Mouse (Mus musculus) CH12.LX (cell line): ENCODE data around the gene Pycr2. TPM values are rescaled to one million over a fixed set of nuclear protein-coding genes. Genes with fewer than 3 reads are reported as not detected.

Experiments used
- DNase-seq: peaks from one replicate; pipeline ENCODE4 v3.0.0-alpha.2; 2013; ENCODE audit errors: extremely low read depth
- H3K27ac ChIP-seq: 2 replicates; pipeline ENCODE4 v1.5.1; 2012; ENCODE audit warnings: low read depth, mild to moderate bottlenecking, control low read depth, moderate library complexity; ENCODE audit not compliant: insufficient read depth
- H3K27me3 ChIP-seq: replicated peaks from 2 replicates; pipeline ENCODE3; 2012; ENCODE audit warnings: inconsistent platforms
- H3K36me3 ChIP-seq, 2 experiments: replicated peaks in 1 of 2; 2 replicates each; pipeline versions ENCODE3 to v1.6.1; 2012; ENCODE audit warnings: inconsistent platforms in 1 of 2, low read length in 1 of 2, mild to moderate bottlenecking in 1 of 2, mixed read lengths in 1 of 2, moderate library complexity in 1 of 2; ENCODE audit not compliant: control insufficient read depth in 1 of 2, insufficient read depth in 1 of 2
- H3K4me1 ChIP-seq, 2 experiments: 2 replicates each; pipeline ENCODE4 v1.6.1; 2012; ENCODE audit warnings: inconsistent platforms in 1 of 2, moderate library complexity in 1 of 2; ENCODE audit not compliant: insufficient read depth in 2 of 2, control insufficient read depth in 1 of 2
- H3K4me2 ChIP-seq: 2 replicates; pipeline ENCODE4 v1.6.1; 2012; ENCODE audit warnings: low read depth, mild to moderate bottlenecking, control low read depth; ENCODE audit not compliant: poor library complexity, insufficient read depth, severe bottlenecking
- H3K4me3 ChIP-seq, 3 experiments: fragments of 150-350 bp in 1 of 3; sonication (generic) in 1 of 3; replicated peaks in 1 of 3; 2 replicates each; pipeline versions ENCODE3 to v1.5.1; 2011 to 2012; ENCODE audit warnings: low read depth in 2 of 3, low read length in 2 of 3, mild to moderate bottlenecking in 2 of 3, moderate library complexity in 2 of 3, control low read depth in 1 of 3, improper control_type of control experiment in 1 of 3, inconsistent platforms in 1 of 3, mixed read lengths in 1 of 3; ENCODE audit not compliant: poor library complexity in 1 of 3
- H3K79me2 ChIP-seq: replicated peaks from 2 replicates; pipeline ENCODE4 v1.6.1; 2012; ENCODE audit warnings: mild to moderate bottlenecking, moderate library complexity; ENCODE audit not compliant: control insufficient read depth, poor library complexity, insufficient read depth, severe bottlenecking; ENCODE audit errors: extremely low read depth
- H3K9ac ChIP-seq: 2 replicates; pipeline ENCODE4 v1.6.1; 2012; ENCODE audit warnings: low read depth, mild to moderate bottlenecking, control low read depth, moderate library complexity; ENCODE audit not compliant: insufficient read depth
- H3K9me3 ChIP-seq: replicated peaks from 2 replicates; pipeline ENCODE3; 2012; ENCODE audit warnings: low read length, inconsistent platforms, mixed read lengths
- BHLHE40 ChIP-seq: IDR thresholded peaks from 2 replicates; pipeline ENCODE4 v1.6.1; 2011; ENCODE audit warnings: mild to moderate bottlenecking, low read depth, low read length, improper control_type of control experiment
- CHD1 ChIP-seq: IDR thresholded peaks from 2 replicates; pipeline ENCODE4 v1.6.1; 2012; ENCODE audit warnings: low read depth, low read length, improper control_type of control experiment, inconsistent platforms
- CTCF ChIP-seq, 2 experiments: IDR thresholded peaks in 1 of 2; conservative IDR thresholded peaks in 1 of 2; 2 replicates each; pipeline ENCODE4 v1.5.1; 2011 to 2012; ENCODE audit warnings: low read depth in 2 of 2, low read length in 2 of 2, improper control_type of control experiment in 1 of 2, inconsistent platforms in 1 of 2, mild to moderate bottlenecking in 1 of 2, moderate library complexity in 1 of 2
- E2F4 ChIP-seq: IDR thresholded peaks from 2 replicates; pipeline ENCODE4 v1.6.1; 2011; ENCODE audit warnings: low read depth, low read length, improper control_type of control experiment; ENCODE audit not compliant: insufficient replicate concordance
- ELF1 ChIP-seq: IDR thresholded peaks from 2 replicates; pipeline ENCODE4 v1.6.1; 2014; ENCODE audit warnings: low read depth, mild to moderate bottlenecking, inconsistent platforms, low read length, improper control_type of control experiment
- HCFC1 ChIP-seq: IDR thresholded peaks from 2 replicates; pipeline ENCODE4 v1.6.1; 2012; ENCODE audit warnings: low read depth, mild to moderate bottlenecking, inconsistent platforms, low read length, improper control_type of control experiment
- IRF4 ChIP-seq: IDR thresholded peaks from 2 replicates; pipeline ENCODE4 v1.6.1; 2014; ENCODE audit warnings: low read depth, mild to moderate bottlenecking, inconsistent platforms, low read length, improper control_type of control experiment
- JUN ChIP-seq: IDR thresholded peaks from 2 replicates; pipeline ENCODE4 v1.6.1; 2011; ENCODE audit warnings: low read depth, mild to moderate bottlenecking, low read length, improper control_type of control experiment, moderate library complexity; ENCODE audit not compliant: insufficient read depth
- KAT2A ChIP-seq: IDR thresholded peaks from 2 replicates; pipeline ENCODE4 v1.6.1; 2012; ENCODE audit warnings: low read length, improper control_type of control experiment, inconsistent platforms; ENCODE audit not compliant: insufficient replicate concordance
- MAFK ChIP-seq: IDR thresholded peaks from 2 replicates; pipeline ENCODE4 v1.6.1; 2011; ENCODE audit warnings: low read length, improper control_type of control experiment; ENCODE audit not compliant: insufficient replicate concordance
- MAX ChIP-seq: IDR thresholded peaks from 2 replicates; pipeline ENCODE4 v1.6.1; 2011; ENCODE audit warnings: low read length, improper control_type of control experiment
- MAZ ChIP-seq: IDR thresholded peaks from 2 replicates; pipeline ENCODE4 v1.6.1; 2012; ENCODE audit warnings: low read depth, mild to moderate bottlenecking, inconsistent platforms, low read length, improper control_type of control experiment, moderate library complexity
- MEF2A ChIP-seq: IDR thresholded peaks from 2 replicates; pipeline ENCODE4 v1.6.1; 2014; ENCODE audit warnings: low read depth, mild to moderate bottlenecking, inconsistent platforms, low read length, improper control_type of control experiment, borderline replicate concordance
- MYC ChIP-seq: IDR thresholded peaks from 2 replicates; pipeline ENCODE4 v1.6.1; 2011; ENCODE audit warnings: low read depth, mild to moderate bottlenecking, improper control_type of control experiment, low read length
- NELFE ChIP-seq: IDR thresholded peaks from 2 replicates; pipeline ENCODE4 v1.6.1; 2011; ENCODE audit warnings: low read depth, low read length, improper control_type of control experiment
- PAX5 ChIP-seq: IDR thresholded peaks from 2 replicates; pipeline ENCODE4 v1.6.1; 2012; ENCODE audit warnings: low read length, inconsistent platforms, mixed read lengths
- POLR2AphosphoS2 ChIP-seq: IDR thresholded peaks from 2 replicates; pipeline ENCODE4 v1.6.1; 2011; ENCODE audit warnings: low read depth, low read length, improper control_type of control experiment
- RAD21 ChIP-seq: IDR thresholded peaks from 2 replicates; pipeline ENCODE4 v1.6.1; 2011; ENCODE audit warnings: low read depth, mild to moderate bottlenecking, low read length, improper control_type of control experiment, moderate library complexity
- RCOR1 ChIP-seq: conservative IDR thresholded peaks from 2 replicates; pipeline ENCODE4 v1.6.1; 2012; ENCODE audit warnings: low read depth, mild to moderate bottlenecking, inconsistent platforms, low read length, improper control_type of control experiment
- SMC3 ChIP-seq: IDR thresholded peaks from 2 replicates; pipeline ENCODE4 v1.6.1; 2011; ENCODE audit warnings: low read depth, low read length, improper control_type of control experiment
- TBP ChIP-seq: conservative IDR thresholded peaks from 2 replicates; pipeline ENCODE4 v1.6.1; 2011; ENCODE audit warnings: low read depth, low read length, improper control_type of control experiment
- TCF12 ChIP-seq: IDR thresholded peaks from 2 replicates; pipeline ENCODE4 v1.6.1; 2014; ENCODE audit warnings: low read depth, mild to moderate bottlenecking, inconsistent platforms, low read length, improper control_type of control experiment
- UBTF ChIP-seq: IDR thresholded peaks from 2 replicates; pipeline ENCODE4 v1.6.1; 2012; ENCODE audit warnings: low read depth, mild to moderate bottlenecking, inconsistent platforms, low read length, improper control_type of control experiment, moderate library complexity
- USF1 ChIP-seq: IDR thresholded peaks from 2 replicates; pipeline ENCODE4 v1.6.1; 2014; ENCODE audit warnings: low read depth, mild to moderate bottlenecking, inconsistent platforms, low read length, improper control_type of control experiment
- ZKSCAN1 ChIP-seq: IDR thresholded peaks from 2 replicates; pipeline ENCODE4 v1.6.1; 2012; ENCODE audit warnings: low read depth, inconsistent platforms, low read length, improper control_type of control experiment, borderline replicate concordance
- ZMIZ1 ChIP-seq: IDR thresholded peaks from 2 replicates; pipeline ENCODE4 v1.6.1; 2012; ENCODE audit warnings: low read depth, mild to moderate bottlenecking, inconsistent platforms, low read length, improper control_type of control experiment
- dilution Hi-C: fragments of 300-500 bp; cut with MboI; formaldehyde crosslinking; loops from 2 replicates; pipeline ENCODE4 v1.14.3; 2020; ENCODE audit warnings: low sequenced_read_pairs; ENCODE audit not compliant: extremely low pct_unique_long_range_greater_than_20kb, extremely low pct_ligation_motif_present
- in situ Hi-C: fragments of 300-500 bp; cut with MboI; formaldehyde crosslinking; loops from 3 replicates; pipeline ENCODE4 v1.14.3; 2019; ENCODE audit warnings: low sequenced_read_pairs, low pct_ligation_motif_present, low pct_unique_long_range_greater_than_20kb, mixed read lengths
- polyA plus RNA-seq: library from polyadenylated mRNA; unstranded; fragments of >175 nt; gene quantifications from 2 replicates; pipeline ENCODE4 v1.2.1, GENCODE M21; 2012; ENCODE audit warnings: low read depth; ENCODE audit not compliant: insufficient read length
- total RNA-seq, 2 experiments: library from RNA; depleted of rRNA; stranded (reverse); fragments of 300-350 nt in 1 of 2; fragments of >200 nt in 1 of 2; gene quantifications; 2 replicates each; pipeline ENCODE4 v1.2.3; 2012 to 2014

Pycr2 gene
- total and polyA plus RNA-seq, 3 experiments, result 73.0 to 131 (median 119) TPM

DNA sequence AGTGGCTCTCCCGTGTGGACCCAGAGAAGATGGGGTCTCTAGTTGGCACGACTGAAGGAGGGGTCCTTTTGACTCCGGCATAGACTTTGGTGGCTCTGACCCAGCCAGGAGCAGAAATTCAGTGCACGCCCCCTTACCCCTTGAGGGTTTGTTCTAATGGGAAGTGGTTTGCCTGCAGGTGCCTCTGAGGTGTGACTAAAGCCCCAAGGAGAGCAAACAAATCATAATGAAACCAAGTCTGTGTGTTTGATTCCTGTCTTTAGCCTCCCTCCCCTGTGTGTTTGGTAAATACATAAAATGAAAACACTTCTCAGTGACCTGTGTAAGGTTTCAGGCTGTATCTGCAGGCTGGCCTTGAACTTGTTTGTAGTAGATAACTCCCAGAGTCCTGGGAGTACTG lies 22.2 kb downstream of the Pycr2 start (continued):
- TF ChIP-seq MAX (0 out of 2 replicates have a peak, but pooled peaks have one; percentile 30), TBP (no peak), RCOR1 (peak; percentile 78; the same call in 1 of the 2 replicates), TCF12 (peak; percentile 68; the same call in 1 of the 2 replicates), E2F4 (no peak), UBTF (no peak), MAFK (no peak; the same call in 1 of the 2 replicates), USF1 (no peak), ZKSCAN1 (no peak), MEF2A (peak; percentile 49; the same call in 1 of the 2 replicates), CTCF (conservative IDR thresholded peaks at IDR 0.05 in 1 of 2, IDR thresholded peaks at IDR 0.05 in 1 of 2; ENCODE audit: low read depth in 2 of 2, low read length in 2 of 2) (no peak)

DNA sequence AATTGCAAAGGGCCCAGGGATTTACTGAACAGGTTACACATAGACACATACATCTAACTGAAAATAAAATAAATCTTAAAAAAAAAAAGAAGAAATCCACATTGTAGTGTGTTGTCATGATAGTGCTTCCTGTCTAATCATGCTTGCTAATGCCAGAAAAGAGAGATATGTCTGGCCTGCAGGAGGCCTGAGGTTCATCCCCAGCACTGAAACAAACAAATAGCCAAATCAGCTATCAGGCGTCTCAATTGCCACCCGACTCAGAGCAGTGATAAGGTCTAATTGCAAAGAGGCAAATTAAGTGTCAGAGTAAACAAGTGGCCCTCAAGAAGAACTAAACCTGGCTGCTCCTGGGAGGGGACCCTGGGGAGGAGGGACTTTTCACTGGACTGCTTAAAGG lies 25.5 kb downstream of the Pycr2 start:
- in situ Hi-C loops (no loop called here), dilution Hi-C loops (no loop called here)
- Histone ChIP-seq H3K79me2 (no peaks in the 10 kb centered on the region), H3K9ac (no peak overlapping the region), H3K27me3 (peaks cover 14% of the 10 kb centered on the region), H3K27ac (no peak overlapping the region), H3K9me3 (no peaks in the 10 kb centered on the region), H3K36me3 (no peaks in the 10 kb centered on the region), H3K4me3 (no peak overlapping the region), H3K4me1 (peaks cover 11 to 35% of the 10 kb centered on the region in 2 experiments), H3K4me2 (no peak overlapping the region)
- no peak for DNase-seq
- no peak for TF ChIP-seq MYC
- no peak for TF ChIP-seq MAFK
- no peak for TF ChIP-seq ZMIZ1
- TF ChIP-seq MAZ, result no peak

DNA sequence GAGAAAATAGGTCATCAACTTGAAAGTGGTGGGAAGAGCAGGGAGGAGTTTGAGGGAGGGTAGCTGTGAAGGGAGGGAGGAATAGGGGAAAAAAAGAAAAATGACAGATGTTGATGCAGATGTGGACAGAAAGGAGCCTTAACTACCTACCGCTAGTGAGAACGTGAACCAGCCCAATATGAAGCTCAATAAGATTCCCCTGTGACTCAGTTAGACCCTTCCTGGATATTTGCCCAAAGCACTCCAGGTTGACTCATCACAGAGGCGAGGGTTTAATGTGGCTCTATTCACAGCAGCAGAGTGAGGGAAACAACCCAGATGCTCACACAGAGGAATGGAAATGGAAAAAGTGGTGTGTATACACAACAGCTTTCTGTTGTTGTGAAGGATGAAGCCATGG lies 27.0 kb downstream of the Pycr2 start:
- H3K9me3 ChIP-seq, result no peaks in the 10 kb centered on the region
- H3K36me3 ChIP-seq, result no peaks in the 10 kb centered on the region
- peaks cover 6 to 22% of the 10 kb centered on the region in 2 experiments for H3K4me1 ChIP-seq
- H3K4me3 ChIP-seq, result no peak overlapping the region
- H3K9ac ChIP-seq, result no peak overlapping the region
- TF ChIP-seq BHLHE40 (no peak), JUN (no peak), SMC3 (no peak), RCOR1 (no peak), USF1 (no peak), CTCF (conservative IDR thresholded peaks at IDR 0.05 in 1 of 2, IDR thresholded peaks at IDR 0.05 in 1 of 2; ENCODE audit: low read depth in 2 of 2, low read length in 2 of 2) (no peak), MEF2A (no peak), CHD1 (no peak), IRF4 (no peak), RAD21 (no peak), ZKSCAN1 (no peak), ELF1 (no peak), KAT2A (no peak), HCFC1 (no peak), POLR2AphosphoS2 (no peak), MYC (no peak), NELFE (no peak), PAX5 (no peak)
- TF ChIP-seq, all 38 proteins: peak for 0
- Histone ChIP-seq H3K4me2 (no peak overlapping the region), H3K27ac (no peak overlapping the region), H3K79me2 (no peaks in the 10 kb centered on the region), H3K27me3 (peaks cover 28% of the 10 kb centered on the region)
- no peak for DNase-seq
- dilution Hi-C loops (no loop called here), in situ Hi-C loops (no loop called here)
